11 mouse cellular contexts compared by ENCODE assay signal in genomic region chr17:5494832-5495231, GRCm38 (mm10). TPM values are rescaled to one million over a fixed set of nuclear protein-coding genes. Genes with fewer than 3 reads are reported as not detected.
DNase-seq lines count a peak whose midpoint lies in the region; ATAC-seq and TF ChIP-seq lines count a peak whose summit lies in the region.
"Had no signal": no experiment of that assay in that cellular context is flagged by ENCODE, and none has a peak within 500 bp of the region (broad histone marks: within the 10 kb centered on the region; RNA-seq: fewer than 3 reads in every experiment).

No protein-coding gene starts in this region.

- ATAC-seq in hindbrain, embryonic 14.5 days (ENCODE audit: low FRiP score) = no peak
- no peak for ATAC-seq in midbrain, embryonic 16.5 days
- ATAC-seq: Patski had no signal

- 81% methylated on average over 7 of the region's 7 CpGs for WGBS in hindbrain, embryonic 14.5 days
- WGBS in midbrain, embryonic 16.5 days = 84% methylated on average over 7 of the region's 7 CpGs

- H3K4me3 ChIP-seq in layer of hippocampus, adult 2 months = peak overlapping the region; percentile 86
- H3K4me3 ChIP-seq in hindbrain, embryonic 14.5 days (replicated peaks; ENCODE audit: low read length) = peak overlapping the region; percentile 73
- H3K4me3 ChIP-seq in midbrain, embryonic 16.5 days (ENCODE audit: low read depth, low read length) = peak overlapping the region; percentile 80

- H3K27ac ChIP-seq in layer of hippocampus, adult 2 months = peak overlapping the region; percentile 70
- no peak overlapping the region for H3K27ac ChIP-seq in hindbrain, embryonic 14.5 days
- H3K27ac ChIP-seq in midbrain, embryonic 16.5 days (ENCODE audit: low read length) = no peak overlapping the region

- H3K4me2 ChIP-seq in hindbrain, embryonic 14.5 days (replicated peaks) = peak overlapping the region; percentile 97
- H3K4me2 ChIP-seq in midbrain, embryonic 16.5 days (ENCODE audit: low read length) = peak overlapping the region; percentile 71

- H3K4me1 ChIP-seq in hindbrain, embryonic 14.5 days (replicated peaks; ENCODE audit: control insufficient read depth, insufficient read depth, low read length) = peaks cover 15% of the 10 kb centered on the region
- peaks cover 20% of the 10 kb centered on the region for H3K4me1 ChIP-seq in midbrain, embryonic 16.5 days (ENCODE audit: control insufficient read depth, insufficient read depth, low read length)

- H3K27me3 ChIP-seq in hindbrain, embryonic 14.5 days (ENCODE audit: control insufficient read depth, insufficient read depth, low read length) = no peaks in the 10 kb centered on the region
- no peaks in the 10 kb centered on the region for H3K27me3 ChIP-seq in midbrain, embryonic 16.5 days (ENCODE audit: control insufficient read depth, insufficient read depth, low read depth, low read length)
- H3K27me3 ChIP-seq: Patski had no signal

- H3K36me3 ChIP-seq in hindbrain, embryonic 14.5 days (replicated peaks; ENCODE audit: control insufficient read depth, insufficient read depth) = no peaks in the 10 kb centered on the region
- no peaks in the 10 kb centered on the region for H3K36me3 ChIP-seq in midbrain, embryonic 16.5 days (ENCODE audit: control insufficient read depth, insufficient read depth, low read length)

- no peak for TF ChIP-seq CTCF in layer of hippocampus, adult 2 months (conservative IDR thresholded peaks at IDR 0.05)

- H3K9ac ChIP-seq in hindbrain, embryonic 14.5 days = no peak overlapping the region
- no peak overlapping the region for H3K9ac ChIP-seq in midbrain, embryonic 16.5 days (ENCODE audit: low read depth, low read length)

- DNase-seq in cerebellum, adult 9-11 months = peak; percentile 51
- no peak for DNase-seq in cerebellum, adult 9-10 months
- no peak for DNase-seq in layer of hippocampus, adult 2 months (ENCODE audit: low spot score in 2 of 2)
- DNase-seq in layer of hippocampus, postnatal 10 days (ENCODE audit: low spot score in 2 of 2) = no peak
- no peak for DNase-seq in hindbrain, embryonic 14.5 days (ENCODE audit: low spot score)
- no peak for DNase-seq in adrenal gland, postnatal 10 days
- DNase-seq in urinary bladder, postnatal 14 days (ENCODE audit: low spot score) = no peak
- DNase-seq: heart, postnatal 36 days; left cerebral cortex, postnatal 4 days had no signal

- H3K9me3 ChIP-seq in hindbrain, embryonic 14.5 days (ENCODE audit: control insufficient read depth, low read length) = no peaks in the 10 kb centered on the region
- H3K9me3 ChIP-seq in midbrain, embryonic 16.5 days (replicated peaks; ENCODE audit: control insufficient read depth, low read length, poor library complexity, severe bottlenecking) = no peaks in the 10 kb centered on the region

RNA-seq across cellular contexts. Expression of gene Zdhhc14, which starts 2.5 kb away (rescaled TPM):
- 10 to 100 TPM; 40.6 to 48.6 TPM for total RNA-seq in layer of hippocampus, adult 2 months (2021)
- 10 to 100 TPM; 29.0 to 33.2 TPM for total RNA-seq in layer of hippocampus, postnatal 10 days (2021)
- 12.3 and 15.0 TPM in 2 replicates for polyA plus RNA-seq in hindbrain, embryonic 14.5 days (2014; fragmentation: Nextera tagmentation; extraction: Ambion mirVana)
- polyA plus RNA-seq in midbrain, embryonic 16.5 days (2015; fragmentation: Nextera tagmentation; extraction: Ambion mirVana) = 9.0 and 9.4 TPM in 2 replicates
- 1 to 10 TPM; 6.4 to 8.3 TPM for total RNA-seq in adrenal gland, postnatal 10 days (2021)

RNA-seq across cellular contexts. Expression of gene Tmem242, which starts 54.8 kb away (rescaled TPM):
- 10 to 100 TPM; 75.2 to 77.0 TPM for total RNA-seq in layer of hippocampus, adult 2 months (2021)
- 10 to 100 TPM; 78.9 to 86.8 TPM for total RNA-seq in layer of hippocampus, postnatal 10 days (2021)
- polyA plus RNA-seq in hindbrain, embryonic 14.5 days (2014; fragmentation: Nextera tagmentation; extraction: Ambion mirVana) = 105 and 111 TPM in 2 replicates
- 96.3 and 109 TPM in 2 replicates for polyA plus RNA-seq in midbrain, embryonic 16.5 days (2015; fragmentation: Nextera tagmentation; extraction: Ambion mirVana)
- total RNA-seq in adrenal gland, postnatal 10 days (2021) = 100 to 1,000 TPM; 145 to 151 TPM
